Comparison of ENCODE assay signal across 8 mouse cellular contexts in genomic region chr4:134000466-134001438, GRCm38 (mm10). TPM values are rescaled to one million over a fixed set of nuclear protein-coding genes. Genes with fewer than 3 reads are reported as not detected.
DNase-seq lines count a peak whose midpoint lies in the region; ATAC-seq lines count a peak whose summit lies in the region.

Gene Dhdds (minus strand): TSS chr4:134000918.

- H3K36me3 ChIP-seq in lung, embryonic 16.5 days (ENCODE audit: control insufficient read depth, insufficient read depth, low read length), result no peaks in the 10 kb centered on the region

- peak; percentile 91 for DNase-seq in MEL-GATA-1-ER (ENCODE audit: extremely low read depth, low read depth)
- DNase-seq in cerebellum, adult 8-10 months, result peak; percentile 94
- peak; percentile 99 for DNase-seq in forelimb bud, embryonic 11.5 days (ENCODE audit: low read depth, low spot score)
- DNase-seq in layer of hippocampus, adult 9-10 months (ENCODE audit: low spot score), result peak; percentile 88
- peak; percentile 80 for DNase-seq in ovary, postnatal 10 days (ENCODE audit: low spot score)
- peak; percentile 88 to 93 for DNase-seq in thymus, postnatal 10 days (ENCODE audit: low spot score in 2 of 2)

- H3K4me2 ChIP-seq in lung, embryonic 16.5 days (ENCODE audit: low read depth, low read length), result peak within 1 kb of the TSS; percentile 80

- peaks cover 11% of the 10 kb centered on the region for H3K4me1 ChIP-seq in lung, embryonic 16.5 days (replicated peaks; ENCODE audit: control insufficient read depth, insufficient read depth, low read length)

- 0 out of 2 replicates have a peak within 1 kb of the TSS, but pooled peaks have one; percentile 23 for H3K27ac ChIP-seq in lung, embryonic 16.5 days (ENCODE audit: low read length)

- no peaks in the 10 kb centered on the region for H3K9me3 ChIP-seq in lung, embryonic 16.5 days (ENCODE audit: control insufficient read depth, low read length)

- H3K27me3 ChIP-seq in lung, embryonic 16.5 days (ENCODE audit: control insufficient read depth, insufficient read depth, low read depth, low read length), result no peaks in the 10 kb centered on the region

- peak; percentile 98 to 99 for ATAC-seq in hematopoietic stem cell, adult 5-6 weeks (replicated peaks in 1 of 2; ENCODE audit: insufficient read depth in 1 of 2, low FRiP score in 2 of 2, low TSS enrichment in 1 of 2, low read depth in 1 of 2, poor library complexity in 2 of 2, severe bottlenecking in 2 of 2)
- peak; percentile 99 for ATAC-seq in lung, embryonic 16.5 days (ENCODE audit: low read depth)

- 1% methylated on average over 49 of the region's 49 CpGs for WGBS in lung, embryonic 16.5 days

- peak within 1 kb of the TSS; percentile 87 for H3K9ac ChIP-seq in lung, embryonic 16.5 days (ENCODE audit: low read length)

- H3K4me3 ChIP-seq in lung, embryonic 16.5 days (ENCODE audit: low read length), result peak within 1 kb of the TSS; percentile 73

RNA-seq across cellular contexts. Expression of gene Dhdds, which starts in this region (rescaled TPM):
- total RNA-seq in hematopoietic stem cell, adult 5-6 weeks (2017), result 19.2 and 25.5 TPM in 2 replicates
- 44.2 and 44.5 TPM in 2 replicates for polyA plus RNA-seq in lung, embryonic 16.5 days (2015; fragmentation: Nextera tagmentation; extraction: Ambion mirVana)

Comparison
In these comparisons a context has a peak if more than half of its experiments do, and no peak if none do; other contexts are left out.
1. Peak in every context shown above with its lines: DNase-seq, ATAC-seq, H3K4me3 ChIP-seq and H3K27ac ChIP-seq.